Mouse (Mus musculus): ENCODE results near the gene Tle6. TPM values are rescaled to one million over a fixed set of nuclear protein-coding genes. Genes with fewer than 3 reads are reported as not detected.

Tle6 gene
- polyA plus RNA-seq, 1 experiment from 2014 or later = 6.0 TPM

GRCm38 (mm10) chr10:81638101-81638500 is 37.2 kb upstream of the Tle6 start:
- WGBS = 75% methylated on average over 6 of the region's 6 CpGs
- H3K9me3 ChIP-seq (replicated peaks) = no peaks in the 10 kb centered on the region
- no peak for DNase-seq (ENCODE audit: low spot score)

GRCm38 (mm10) chr10:81636338-81636737 is 35.5 kb upstream of the Tle6 start:
- WGBS = 19% methylated on average over 8 of the region's 8 CpGs
- Histone ChIP-seq H3K36me3 (no peaks in the 10 kb centered on the region), H3K4me1 (peaks cover 24% of the 10 kb centered on the region), H3K27ac (replicated peaks) (no peak overlapping the region), H3K9me3 (replicated peaks) (no peaks in the 10 kb centered on the region), H3K27me3 (ENCODE audit: low read depth, poor library complexity, severe bottlenecking) (peaks cover 26% of the 10 kb centered on the region), H3K4me3 (no peak overlapping the region)
- DNase-seq (ENCODE audit: low spot score) = no peak

More at GRCm38 (mm10) chr10:81638101-81638500, 37.2 kb upstream of the Tle6 start:
- Histone ChIP-seq H3K4me3 (no peak overlapping the region), H3K4me1 (peaks cover 39% of the 10 kb centered on the region), H3K27ac (replicated peaks) (no peak overlapping the region), H3K36me3 (no peaks in the 10 kb centered on the region), H3K27me3 (ENCODE audit: low read depth, poor library complexity, severe bottlenecking) (peaks cover 26% of the 10 kb centered on the region)

GRCm38 (mm10) chr10:81633253-81634099 is 32.6 kb upstream of the Tle6 start:
- Histone ChIP-seq H3K9me3 (replicated peaks) (no peaks in the 10 kb centered on the region), H3K4me1 (peaks cover 21% of the 10 kb centered on the region), H3K36me3 (no peaks in the 10 kb centered on the region), H3K27me3 (ENCODE audit: low read depth, poor library complexity, severe bottlenecking) (peaks cover 26% of the 10 kb centered on the region), H3K4me3 (peak overlapping the region; percentile 62), H3K27ac (replicated peaks) (peak overlapping the region; percentile 79)
- DNase-seq (ENCODE audit: low spot score) = peak; percentile 80
- WGBS = 4% methylated on average over 37 of the region's 37 CpGs

- Histone ChIP-seq H3K9me3 (replicated peaks) (no peaks in the 10 kb centered on the region), H3K4me3 (peak within 1 kb of the TSS; percentile 63), H3K36me3 (peaks cover 31% of the 10 kb centered on the region), H3K27ac (replicated peaks) (peak within 1 kb of the TSS; percentile 89), H3K4me1 (peaks cover 30% of the 10 kb centered on the region), H3K27me3 (ENCODE audit: low read depth, poor library complexity, severe bottlenecking) (peaks cover 10% of the 10 kb centered on the region)
- 80% methylated on average over 16 of the region's 16 CpGs for WGBS
- no peak for DNase-seq (ENCODE audit: low spot score)
These were observed 27.5 kb upstream of the Tle6 start, which contains the start of gene Ankrd24 for GRCm38 (mm10) chr10:81628390-81628789. Ankrd24 (plus strand) TSS chr10:81628540.

GRCm38 (mm10) chr10:81627836-81628220 is 27.0 kb upstream of the Tle6 start:
- Histone ChIP-seq H3K4me1 (peaks cover 25% of the 10 kb centered on the region), H3K4me3 (peak overlapping the region; percentile 63), H3K36me3 (peaks cover 37% of the 10 kb centered on the region), H3K27me3 (ENCODE audit: low read depth, poor library complexity, severe bottlenecking) (peaks cover 7% of the 10 kb centered on the region), H3K27ac (replicated peaks) (peak overlapping the region; percentile 89), H3K9me3 (replicated peaks) (no peaks in the 10 kb centered on the region)
- no peak for DNase-seq (ENCODE audit: low spot score)
- WGBS = 71% methylated on average over 7 of the region's 7 CpGs

- H3K27me3 ChIP-seq (ENCODE audit: low read depth, poor library complexity, severe bottlenecking) = peaks cover under 1% of the 10 kb centered on the region; the same call in 1 of the 2 replicates
- H3K9me3 ChIP-seq (replicated peaks) = no peaks in the 10 kb centered on the region
- peaks cover 25% of the 10 kb centered on the region for H3K4me1 ChIP-seq
- peak within 1 kb of the TSS; percentile 63 for H3K4me3 ChIP-seq
- peaks cover 43% of the 10 kb centered on the region for H3K36me3 ChIP-seq
- peak within 1 kb of the TSS; percentile 89 for H3K27ac ChIP-seq (replicated peaks)
- DNase-seq (ENCODE audit: low spot score) = peak; percentile 94
- 6% methylated on average over 40 of the region's 40 CpGs for WGBS
These were observed 26.3 kb upstream of the Tle6 start, which contains the start of gene Sirt6 for GRCm38 (mm10) chr10:81626994-81627835. Sirt6 (minus strand) TSS chr10:81627797.

GRCm38 (mm10) chr10:81626101-81626993 is 25.5 kb upstream of the Tle6 start:
- DNase-seq (ENCODE audit: low spot score) = no peak
- Histone ChIP-seq H3K4me3 (peak overlapping the region; percentile 63), H3K9me3 (replicated peaks) (no peaks in the 10 kb centered on the region), H3K27me3 (ENCODE audit: low read depth, poor library complexity, severe bottlenecking) (no peaks in the 10 kb centered on the region; the same call in 1 of the 2 replicates), H3K4me1 (peaks cover 25% of the 10 kb centered on the region), H3K36me3 (peaks cover 51% of the 10 kb centered on the region), H3K27ac (replicated peaks) (peak overlapping the region; percentile 89)
- 90% methylated on average over 22 of the region's 22 CpGs for WGBS

GRCm38 (mm10) chr10:81623441-81623840 is 22.6 kb upstream of the Tle6 start:
- peaks cover 25% of the 10 kb centered on the region for H3K4me1 ChIP-seq
- no peak overlapping the region for H3K4me3 ChIP-seq
- no peaks in the 10 kb centered on the region for H3K9me3 ChIP-seq (replicated peaks)
- H3K27ac ChIP-seq (replicated peaks) = no peak overlapping the region
- no peak for DNase-seq (ENCODE audit: low spot score)
- no peaks in the 10 kb centered on the region for H3K27me3 ChIP-seq (ENCODE audit: low read depth, poor library complexity, severe bottlenecking)
- peaks cover 64% of the 10 kb centered on the region for H3K36me3 ChIP-seq
- 63% methylated on average over 8 of the region's 8 CpGs for WGBS

- peaks cover 3% of the 10 kb centered on the region for H3K4me1 ChIP-seq
- peaks cover 57% of the 10 kb centered on the region for H3K36me3 ChIP-seq
- H3K27ac ChIP-seq (replicated peaks) = no peak overlapping the region
- no peak for DNase-seq (ENCODE audit: low spot score)
- no peaks in the 10 kb centered on the region for H3K27me3 ChIP-seq (ENCODE audit: low read depth, poor library complexity, severe bottlenecking)
- no peak overlapping the region for H3K4me3 ChIP-seq
- WGBS = 54% methylated on average over 9 of the region's 9 CpGs
- H3K9me3 ChIP-seq (replicated peaks) = no peaks in the 10 kb centered on the region
These were observed 19.9 kb upstream of the Tle6 start for GRCm38 (mm10) chr10:81620786-81621185.

GRCm38 (mm10) chr10:81619976-81620375 is 19.1 kb upstream of the Tle6 start:
- Histone ChIP-seq H3K4me3 (no peak overlapping the region), H3K9me3 (replicated peaks) (no peaks in the 10 kb centered on the region), H3K27ac (replicated peaks) (no peak overlapping the region), H3K27me3 (ENCODE audit: low read depth, poor library complexity, severe bottlenecking) (no peaks in the 10 kb centered on the region), H3K4me1 (peaks cover 8% of the 10 kb centered on the region), H3K36me3 (peaks cover 49% of the 10 kb centered on the region)
- DNase-seq (ENCODE audit: low spot score) = no peak
- 91% methylated on average over 5 of the region's 5 CpGs for WGBS

- Histone ChIP-seq H3K27ac (replicated peaks) (no peak overlapping the region), H3K4me1 (peaks cover 8% of the 10 kb centered on the region), H3K4me3 (no peak overlapping the region), H3K36me3 (peaks cover 4% of the 10 kb centered on the region), H3K9me3 (replicated peaks) (peaks cover 4% of the 10 kb centered on the region; the same call in 1 of the 2 replicates), H3K27me3 (ENCODE audit: low read depth, poor library complexity, severe bottlenecking) (no peaks in the 10 kb centered on the region)
- DNase-seq (ENCODE audit: low spot score) = no peak
- 76% methylated on average over 6 of the region's 6 CpGs for WGBS
These were observed 14.6 kb upstream of the Tle6 start for GRCm38 (mm10) chr10:81615486-81615885.

- DNase-seq (ENCODE audit: low spot score) = no peak
- peaks cover 8% of the 10 kb centered on the region for H3K4me1 ChIP-seq
- H3K27me3 ChIP-seq (ENCODE audit: low read depth, poor library complexity, severe bottlenecking) = no peaks in the 10 kb centered on the region
- 74% methylated on average over 3 of the region's 3 CpGs for WGBS
- H3K27ac ChIP-seq (replicated peaks) = no peak overlapping the region
- peaks cover 15% of the 10 kb centered on the region for H3K36me3 ChIP-seq
- peaks cover 4% of the 10 kb centered on the region; the same call in 1 of the 2 replicates for H3K9me3 ChIP-seq (replicated peaks)
- H3K4me3 ChIP-seq = no peak overlapping the region
These were observed 11.9 kb upstream of the Tle6 start for GRCm38 (mm10) chr10:81612779-81613178.
